Mouse (Mus musculus): ENCODE results near the gene Scap. TPM values are rescaled to one million over a fixed set of nuclear protein-coding genes. Genes with fewer than 3 reads are reported as not detected.

The Scap gene
- polyA plus RNA-seq, 1 experiment from 2014 or later = 24.9 TPM

GRCm38 (mm10) chr9:110343805-110344204, 10.7 kb downstream of the Scap start:
- Histone ChIP-seq H3K27ac (ENCODE audit: low read depth, low read length) (no peak overlapping the region), H3K4me1 (ENCODE audit: control insufficient read depth, insufficient read depth, low read length) (no peaks in the 10 kb centered on the region), H3K9me3 (ENCODE audit: control insufficient read depth, low read length) (no peaks in the 10 kb centered on the region), H3K4me2 (no peak overlapping the region), H3K9ac (ENCODE audit: low read length) (no peak overlapping the region), H3K27me3 (ENCODE audit: control insufficient read depth, insufficient read depth, low read length) (no peaks in the 10 kb centered on the region), H3K4me3 (ENCODE audit: low read depth, low read length) (no peak overlapping the region), H3K36me3 (ENCODE audit: control insufficient read depth, insufficient read depth, low read length) (no peaks in the 10 kb centered on the region)
- DNase-seq (ENCODE audit: low spot score, missing footprints) (no peak), ATAC-seq (ENCODE audit: low FRiP score) (no peak)
- 62% methylated on average over 6 of the region's 6 CpGs for WGBS

- Histone ChIP-seq H3K36me3 (ENCODE audit: control insufficient read depth, insufficient read depth, low read length) (no peaks in the 10 kb centered on the region), H3K27me3 (ENCODE audit: control insufficient read depth, insufficient read depth, low read length) (no peaks in the 10 kb centered on the region), H3K9me3 (ENCODE audit: control insufficient read depth, low read length) (no peaks in the 10 kb centered on the region), H3K9ac (ENCODE audit: low read length) (no peak overlapping the region), H3K27ac (ENCODE audit: low read depth, low read length) (no peak overlapping the region), H3K4me3 (ENCODE audit: low read depth, low read length) (no peak overlapping the region), H3K4me2 (no peak overlapping the region), H3K4me1 (ENCODE audit: control insufficient read depth, insufficient read depth, low read length) (no peaks in the 10 kb centered on the region)
- no peak for DNase-seq (ENCODE audit: low spot score, missing footprints)
- no peak for ATAC-seq (ENCODE audit: low FRiP score)
- WGBS = 84% methylated on average over 7 of the region's 7 CpGs
Observed at GRCm38 (mm10) chr9:110345057-110345739, 12.1 kb downstream of the Scap start.

- Histone ChIP-seq H3K9ac (ENCODE audit: low read length) (no peak overlapping the region), H3K4me2 (no peak overlapping the region), H3K36me3 (ENCODE audit: control insufficient read depth, insufficient read depth, low read length) (no peaks in the 10 kb centered on the region), H3K27ac (ENCODE audit: low read depth, low read length) (no peak overlapping the region), H3K27me3 (ENCODE audit: control insufficient read depth, insufficient read depth, low read length) (no peaks in the 10 kb centered on the region), H3K9me3 (ENCODE audit: control insufficient read depth, low read length) (no peaks in the 10 kb centered on the region), H3K4me3 (ENCODE audit: low read depth, low read length) (no peak overlapping the region), H3K4me1 (ENCODE audit: control insufficient read depth, insufficient read depth, low read length) (no peaks in the 10 kb centered on the region)
- ATAC-seq (ENCODE audit: low FRiP score) = no peak
- WGBS = 70% methylated on average over 4 of the region's 4 CpGs
- no peak for DNase-seq (ENCODE audit: low spot score, missing footprints)
Observed at GRCm38 (mm10) chr9:110348899-110349298, 15.8 kb downstream of the Scap start.

- H3K4me3 ChIP-seq (ENCODE audit: low read depth, low read length) = no peak overlapping the region
- DNase-seq (ENCODE audit: low spot score, missing footprints) (no peak), ATAC-seq (ENCODE audit: low FRiP score) (no peak)
- H3K9me3 ChIP-seq (ENCODE audit: control insufficient read depth, low read length) = no peaks in the 10 kb centered on the region
- whole genome bisulfite sequencing = 89% methylated on average over 5 of the region's 5 CpGs
- no peaks in the 10 kb centered on the region for H3K36me3 ChIP-seq (ENCODE audit: control insufficient read depth, insufficient read depth, low read length)
- H3K4me1 ChIP-seq (ENCODE audit: control insufficient read depth, insufficient read depth, low read length) = no peaks in the 10 kb centered on the region
- H3K27me3 ChIP-seq (ENCODE audit: control insufficient read depth, insufficient read depth, low read length) = no peaks in the 10 kb centered on the region
- no peak overlapping the region for H3K4me2 ChIP-seq
- no peak overlapping the region for H3K9ac ChIP-seq (ENCODE audit: low read length)
- H3K27ac ChIP-seq (ENCODE audit: low read depth, low read length) = no peak overlapping the region
Observed at GRCm38 (mm10) chr9:110350188-110350587, 17.1 kb downstream of the Scap start.

- no peak for ATAC-seq (ENCODE audit: low FRiP score)
- no peaks in the 10 kb centered on the region for H3K27me3 ChIP-seq (ENCODE audit: control insufficient read depth, insufficient read depth, low read length)
- H3K27ac ChIP-seq (ENCODE audit: low read depth, low read length) = no peak overlapping the region
- 83% methylated on average over 5 of the region's 5 CpGs for WGBS
- H3K9ac ChIP-seq (ENCODE audit: low read length) = no peak overlapping the region
- no peak for DNase-seq (ENCODE audit: low spot score, missing footprints)
- no peaks in the 10 kb centered on the region for H3K36me3 ChIP-seq (ENCODE audit: control insufficient read depth, insufficient read depth, low read length)
- H3K4me2 ChIP-seq = no peak overlapping the region
- no peaks in the 10 kb centered on the region for H3K4me1 ChIP-seq (ENCODE audit: control insufficient read depth, insufficient read depth, low read length)
- H3K9me3 ChIP-seq (ENCODE audit: control insufficient read depth, low read length) = no peaks in the 10 kb centered on the region
- H3K4me3 ChIP-seq (ENCODE audit: low read depth, low read length) = no peak overlapping the region
Observed at GRCm38 (mm10) chr9:110350612-110351011, 17.5 kb downstream of the Scap start.

- H3K4me1 ChIP-seq (ENCODE audit: control insufficient read depth, insufficient read depth, low read length) = no peaks in the 10 kb centered on the region
- DNase-seq (ENCODE audit: low spot score, missing footprints) (no peak), ATAC-seq (ENCODE audit: low FRiP score) (no peak)
- no peaks in the 10 kb centered on the region for H3K27me3 ChIP-seq (ENCODE audit: control insufficient read depth, insufficient read depth, low read length)
- H3K4me2 ChIP-seq = no peak overlapping the region
- no peaks in the 10 kb centered on the region for H3K9me3 ChIP-seq (ENCODE audit: control insufficient read depth, low read length)
- no peak overlapping the region for H3K27ac ChIP-seq (ENCODE audit: low read depth, low read length)
- no peak overlapping the region for H3K4me3 ChIP-seq (ENCODE audit: low read depth, low read length)
- 87% methylated on average over 2 of the region's 2 CpGs for WGBS
- no peaks in the 10 kb centered on the region for H3K36me3 ChIP-seq (ENCODE audit: control insufficient read depth, insufficient read depth, low read length)
- no peak overlapping the region for H3K9ac ChIP-seq (ENCODE audit: low read length)
Observed at GRCm38 (mm10) chr9:110351350-110351749, 18.3 kb downstream of the Scap start.

GRCm38 (mm10) chr9:110351932-110352632, 19.0 kb downstream of the Scap start:
- no peaks in the 10 kb centered on the region for H3K36me3 ChIP-seq (ENCODE audit: control insufficient read depth, insufficient read depth, low read length)
- no peak overlapping the region for H3K9ac ChIP-seq (ENCODE audit: low read length)
- no peak overlapping the region for H3K4me2 ChIP-seq
- no peaks in the 10 kb centered on the region for H3K27me3 ChIP-seq (ENCODE audit: control insufficient read depth, insufficient read depth, low read length)
- no peaks in the 10 kb centered on the region for H3K4me1 ChIP-seq (ENCODE audit: control insufficient read depth, insufficient read depth, low read length)
- DNase-seq (ENCODE audit: low spot score, missing footprints) = no peak
- H3K9me3 ChIP-seq (ENCODE audit: control insufficient read depth, low read length) = no peaks in the 10 kb centered on the region
- no peak overlapping the region for H3K4me3 ChIP-seq (ENCODE audit: low read depth, low read length)
- ATAC-seq (ENCODE audit: low FRiP score) = no peak
- WGBS = 91% methylated on average over 8 of the region's 8 CpGs
- no peak overlapping the region for H3K27ac ChIP-seq (ENCODE audit: low read depth, low read length)

- H3K4me2 ChIP-seq = no peak overlapping the region
- DNase-seq (ENCODE audit: low spot score, missing footprints) = no peak
- no peak overlapping the region for H3K27ac ChIP-seq (ENCODE audit: low read depth, low read length)
- no peaks in the 10 kb centered on the region for H3K4me1 ChIP-seq (ENCODE audit: control insufficient read depth, insufficient read depth, low read length)
- no peak for ATAC-seq (ENCODE audit: low FRiP score)
- no peak overlapping the region for H3K4me3 ChIP-seq (ENCODE audit: low read depth, low read length)
- H3K9ac ChIP-seq (ENCODE audit: low read length) = no peak overlapping the region
- no peaks in the 10 kb centered on the region; the same call in 1 of the 2 replicates for H3K36me3 ChIP-seq (ENCODE audit: control insufficient read depth, insufficient read depth, low read length)
- WGBS = 84% methylated on average over 2 of the region's 2 CpGs
- H3K9me3 ChIP-seq (ENCODE audit: control insufficient read depth, low read length) = no peaks in the 10 kb centered on the region
- H3K27me3 ChIP-seq (ENCODE audit: control insufficient read depth, insufficient read depth, low read length) = no peaks in the 10 kb centered on the region
Observed at GRCm38 (mm10) chr9:110358341-110358740, 25.3 kb downstream of the Scap start.

GRCm38 (mm10) chr9:110361299-110361698, 28.2 kb downstream of the Scap start:
- DNase-seq (ENCODE audit: low spot score, missing footprints) (no peak), ATAC-seq (ENCODE audit: low FRiP score) (no peak)
- H3K36me3 ChIP-seq (ENCODE audit: control insufficient read depth, insufficient read depth, low read length) = no peaks in the 10 kb centered on the region; the same call in 1 of the 2 replicates
- no peaks in the 10 kb centered on the region for H3K27me3 ChIP-seq (ENCODE audit: control insufficient read depth, insufficient read depth, low read length)
- H3K9ac ChIP-seq (ENCODE audit: low read length) = no peak overlapping the region
- H3K9me3 ChIP-seq (ENCODE audit: control insufficient read depth, low read length) = no peaks in the 10 kb centered on the region
- no peak overlapping the region for H3K4me2 ChIP-seq
- H3K4me1 ChIP-seq (ENCODE audit: control insufficient read depth, insufficient read depth, low read length) = no peaks in the 10 kb centered on the region
- no peak overlapping the region for H3K27ac ChIP-seq (ENCODE audit: low read depth, low read length)
- H3K4me3 ChIP-seq (ENCODE audit: low read depth, low read length) = no peak overlapping the region
- WGBS = 81% methylated on average over 12 of the region's 12 CpGs
